Mouse (Mus musculus) kidney, adult 2 months (tissue): ENCODE results near the gene Tvp23b.

Experiments used
- CTCF ChIP-seq: fragments of 200-500 bp; conservative IDR thresholded peaks from 2 replicates; pipeline ENCODE4 v1.5.1; 2011; ENCODE audit warnings: low read depth, mild to moderate bottlenecking, control low read depth, low read length, moderate library complexity, mixed read lengths; ENCODE audit not compliant: insufficient read depth, insufficient read length
- POLR2A ChIP-seq: fragments of 200-500 bp; IDR thresholded peaks from one replicate; pipeline ENCODE4 v1.6.1; 2011; ENCODE audit warnings: low read depth, low read length, control low read depth

- TF ChIP-seq POLR2A (no peak), CTCF (no peak)
Measured at GRCm38 (mm10) chr11:62957626-62958180, 78.4 kb downstream of the Tvp23b start.
